Mouse (Mus musculus) right cerebral cortex, postnatal 25 days (tissue): ENCODE results near the gene Usp25.
A peak's percentile ranks its signal among the peaks of the same experiment; 100 is the strongest.

Experiments
- DNase-seq: peaks from one replicate; pipeline ENCODE4 v3.0.0; 2022

The Usp25 gene

DNA sequence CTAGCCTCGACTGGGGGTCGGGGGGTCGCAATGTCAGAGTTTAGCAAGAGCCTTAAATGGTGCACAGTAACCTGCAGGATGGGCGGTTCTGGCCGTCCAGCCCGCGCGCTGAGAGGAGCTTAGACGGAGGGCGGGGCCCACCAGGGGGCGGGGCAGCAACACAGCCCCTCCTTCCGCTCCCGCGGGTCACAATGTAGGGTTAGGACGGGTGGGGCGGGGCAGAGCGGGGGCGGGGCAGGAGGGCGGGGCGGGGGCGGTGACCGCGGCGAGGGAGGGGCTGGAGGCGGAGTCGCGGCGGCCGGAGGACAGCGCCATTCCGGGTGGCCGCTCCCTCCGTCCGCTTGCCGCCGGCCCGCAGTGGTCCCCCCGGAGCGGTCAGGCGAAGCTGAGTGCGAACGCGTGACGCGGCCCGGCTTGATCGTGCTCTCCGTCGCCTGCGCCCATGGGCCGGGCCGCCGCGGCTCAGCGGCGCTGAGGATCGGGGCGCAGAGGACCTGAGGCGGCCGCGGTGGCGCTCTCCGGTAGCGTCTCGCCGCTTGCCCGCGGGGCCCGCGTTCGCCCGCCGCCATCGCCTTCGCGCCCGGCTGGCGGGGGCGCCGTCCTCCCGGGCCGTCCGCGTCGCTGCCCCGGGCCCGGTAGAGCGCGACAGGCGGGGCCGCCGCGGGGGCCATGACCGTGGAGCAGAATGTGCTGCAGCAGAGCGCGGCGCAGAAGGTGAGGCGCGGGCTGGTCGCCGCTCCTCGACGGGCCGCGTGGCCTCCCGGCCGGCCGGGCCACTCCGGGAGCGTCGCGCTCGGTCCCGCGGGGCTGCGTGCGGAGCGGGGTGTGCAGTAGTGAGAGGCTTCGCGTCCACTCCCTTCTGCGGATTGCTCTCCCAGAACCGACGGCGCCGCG is at the start of gene Usp25:
TSS of gene Usp25 (plus strand) at position 280 of the 894 bp plus-strand sequence.
- DNase-seq: peak; percentile 78

GRCm38 (mm10) chr16:76967593-76968275 is 45.8 kb upstream of the Usp25 start:
- DNase-seq: no peak

- DNase-seq: no peak
Observed at GRCm38 (mm10) chr16:76971211-76971610, 42.3 kb upstream of the Usp25 start.

- DNase-seq: no peak
Observed at GRCm38 (mm10) chr16:76976787-76977430, 36.6 kb upstream of the Usp25 start.

DNA sequence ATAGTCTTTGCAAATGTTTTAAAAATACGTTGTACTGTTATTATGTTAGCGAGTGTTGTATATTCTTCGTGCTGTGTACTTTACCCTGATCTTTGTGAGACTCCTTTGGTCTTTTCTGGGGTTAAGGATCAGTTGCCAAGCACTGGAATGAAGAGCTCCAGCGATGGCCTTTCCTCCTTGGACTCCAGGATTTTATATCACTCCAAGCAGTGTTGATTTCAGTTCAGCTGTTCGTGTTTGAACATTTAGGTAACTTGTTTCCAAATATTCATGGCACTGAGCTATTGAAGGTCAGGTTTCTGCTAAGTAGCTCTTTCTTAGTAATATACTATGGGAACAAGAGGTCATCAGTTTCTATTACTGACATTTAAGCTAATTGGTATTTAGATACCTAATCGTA is 29.8 kb upstream of the Usp25 start:
- no peak for DNase-seq

DNA sequence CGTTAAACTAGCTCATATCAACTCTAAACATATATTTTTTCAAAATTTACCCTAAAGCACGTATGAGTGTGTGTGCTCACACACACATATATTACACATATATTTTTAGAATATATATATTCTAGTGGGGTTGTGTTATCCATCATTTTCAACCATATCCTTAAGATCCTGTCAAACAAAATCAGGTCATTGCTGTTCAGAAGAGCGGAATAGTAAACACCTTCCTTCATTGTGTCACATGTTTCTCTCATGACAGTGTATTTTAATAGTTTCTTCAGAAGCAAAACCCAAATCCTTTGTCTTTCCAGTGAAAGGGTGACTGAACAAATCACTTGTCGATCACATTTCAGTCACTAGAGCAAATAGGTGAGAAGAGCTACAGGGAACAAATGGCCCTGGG is 25.8 kb upstream of the Usp25 start:
- DNase-seq: no peak

DNA sequence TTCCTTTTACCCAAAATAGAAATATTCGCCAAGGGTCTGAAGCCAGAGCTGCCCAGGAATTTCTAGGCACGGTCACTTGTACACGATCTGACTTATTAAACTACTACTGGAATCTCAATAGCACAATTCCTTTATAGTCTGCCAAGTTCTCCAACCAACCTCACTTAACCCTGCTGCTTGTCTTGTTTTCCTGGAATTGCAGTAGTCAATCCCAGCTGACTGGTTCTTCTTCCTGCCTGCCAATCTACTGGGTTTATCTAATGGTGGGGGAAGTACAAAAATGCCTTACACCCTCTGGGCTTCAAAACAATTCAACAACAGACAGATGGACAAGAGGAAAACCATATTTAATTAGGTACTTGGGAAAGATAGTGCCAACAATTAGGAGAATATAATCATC is 9.6 kb upstream of the Usp25 start:
- no peak for DNase-seq

GRCm38 (mm10) chr16:77009173-77009572 is 4.3 kb upstream of the Usp25 start:
- DNase-seq: no peak

DNA sequence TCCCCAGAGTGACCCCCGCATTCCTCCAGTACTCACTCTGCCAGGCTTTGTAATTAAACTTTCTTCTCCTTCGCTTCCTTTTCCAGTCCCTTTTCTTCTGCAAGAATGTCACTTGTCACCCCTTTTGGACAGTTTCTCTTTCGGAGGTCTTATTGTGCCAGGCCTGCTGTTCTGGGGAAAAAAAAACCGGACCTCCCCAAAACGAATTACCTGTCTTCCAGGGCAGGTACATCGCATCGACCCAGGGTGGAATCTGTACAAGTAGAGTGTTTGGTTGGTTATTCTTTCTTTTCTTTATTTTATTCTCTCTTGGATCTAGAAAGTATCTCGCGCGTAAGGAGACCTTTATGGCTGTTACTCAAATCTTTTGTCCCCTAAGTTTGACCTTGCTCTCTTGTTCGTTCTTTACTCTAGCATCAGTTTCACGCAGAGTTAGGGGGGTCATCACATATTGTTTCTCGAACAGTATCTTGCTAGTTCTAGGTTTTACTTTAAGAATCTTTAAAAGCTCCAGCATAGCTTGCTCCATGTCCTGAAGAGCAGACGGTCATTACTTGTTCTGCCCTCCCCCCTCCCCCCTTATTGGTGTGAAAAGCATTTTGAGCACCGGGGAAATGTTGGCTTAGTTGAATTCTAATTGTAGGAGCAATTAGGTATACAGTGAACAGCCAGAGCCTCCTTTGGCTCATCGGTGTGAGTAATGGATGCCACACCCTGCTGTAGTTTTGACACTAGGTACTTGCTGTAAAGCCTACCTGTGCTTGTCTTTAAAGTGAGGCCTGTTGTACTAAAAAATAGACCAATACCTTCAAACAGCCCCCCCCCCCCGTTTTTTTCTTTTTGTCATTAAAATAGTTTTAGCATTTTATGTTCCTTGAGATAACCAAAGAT is 1.1 kb downstream of the Usp25 start:
- DNase-seq: no peak

DNA sequence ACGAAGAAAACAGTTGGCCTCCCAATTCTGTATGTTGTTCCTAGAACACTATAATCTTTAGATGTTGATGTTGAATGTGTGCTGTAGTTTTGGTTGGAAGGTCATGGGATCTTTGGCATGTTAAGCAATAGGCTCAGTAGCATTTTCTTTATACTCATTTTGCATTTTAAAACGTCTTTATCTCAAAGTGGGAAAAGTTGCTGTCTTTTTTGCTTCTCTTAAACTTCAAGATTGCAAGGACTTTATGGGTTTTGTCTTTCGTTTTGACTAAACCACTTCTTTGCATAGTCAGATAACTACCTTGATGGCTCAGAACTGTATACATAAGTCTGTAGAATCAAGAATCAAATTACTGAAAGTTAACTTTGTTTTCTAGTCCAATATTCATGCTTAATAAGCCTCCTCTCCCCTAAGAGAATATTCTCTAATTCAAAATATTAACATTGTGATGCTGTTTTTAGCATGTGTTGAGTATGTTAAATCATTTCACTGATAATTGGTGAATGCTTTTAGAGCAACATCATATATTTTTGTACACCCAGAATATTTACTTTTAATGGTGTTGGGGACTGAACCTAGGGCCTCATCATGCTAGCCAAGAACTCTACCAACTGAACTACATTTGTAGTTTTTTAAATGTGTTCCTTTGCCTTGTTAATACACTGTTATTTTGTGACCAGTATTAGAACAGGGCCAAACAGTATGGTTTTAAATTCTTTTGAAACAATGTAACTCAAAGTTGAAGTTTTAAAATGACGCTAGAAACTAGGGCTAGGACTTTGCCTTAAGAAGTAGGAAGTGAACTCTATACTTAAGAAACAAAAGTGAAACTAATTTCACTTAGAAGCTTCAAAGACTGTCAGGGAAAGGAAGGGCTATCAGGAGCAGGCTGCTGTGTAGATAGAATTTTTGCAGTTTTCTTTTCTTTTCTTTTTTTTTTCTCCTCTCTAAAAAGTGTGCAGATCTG is 2.2 kb downstream of the Usp25 start:
- DNase-seq: no peak

DNA sequence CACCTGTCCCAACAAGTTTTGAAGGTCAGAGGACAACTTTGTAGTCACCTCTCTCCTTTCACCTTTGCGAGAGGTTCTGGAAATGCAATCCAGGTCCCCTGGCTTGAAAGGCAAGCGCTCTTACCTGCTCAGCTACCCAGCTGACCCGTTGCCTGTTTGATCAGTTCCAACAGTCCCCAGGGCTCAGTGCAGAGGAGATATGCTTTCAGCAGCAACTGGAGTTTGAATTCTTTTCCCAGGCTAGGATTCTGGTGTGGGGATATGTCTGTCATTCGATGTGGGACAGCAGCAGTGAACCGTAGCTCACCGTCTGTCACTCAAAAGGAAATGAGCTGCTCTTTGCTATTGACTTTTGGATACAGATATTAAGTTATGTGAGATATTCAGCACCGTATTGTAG is 4.4 kb downstream of the Usp25 start:
- DNase-seq: no peak

DNA sequence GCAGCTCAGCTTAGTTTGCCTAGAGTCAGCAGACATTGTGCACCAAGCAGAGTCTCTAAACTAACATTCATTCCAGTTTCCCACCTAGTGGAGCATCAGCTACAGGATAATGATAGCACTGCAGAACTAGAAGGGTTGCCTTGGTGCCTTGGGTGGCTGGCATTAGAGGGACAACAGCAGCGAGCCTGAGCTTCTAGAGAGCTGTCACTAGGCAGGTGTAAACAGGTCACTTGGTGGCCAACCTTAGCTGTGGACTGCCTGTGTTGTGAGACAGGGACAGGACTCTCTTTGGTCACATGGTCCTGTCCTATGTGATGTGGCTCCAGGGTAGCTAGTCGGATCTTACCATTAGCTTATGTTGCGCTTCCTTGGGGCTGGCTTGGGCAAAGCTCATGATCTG is 6.7 kb downstream of the Usp25 start:
- no peak for DNase-seq

DNA sequence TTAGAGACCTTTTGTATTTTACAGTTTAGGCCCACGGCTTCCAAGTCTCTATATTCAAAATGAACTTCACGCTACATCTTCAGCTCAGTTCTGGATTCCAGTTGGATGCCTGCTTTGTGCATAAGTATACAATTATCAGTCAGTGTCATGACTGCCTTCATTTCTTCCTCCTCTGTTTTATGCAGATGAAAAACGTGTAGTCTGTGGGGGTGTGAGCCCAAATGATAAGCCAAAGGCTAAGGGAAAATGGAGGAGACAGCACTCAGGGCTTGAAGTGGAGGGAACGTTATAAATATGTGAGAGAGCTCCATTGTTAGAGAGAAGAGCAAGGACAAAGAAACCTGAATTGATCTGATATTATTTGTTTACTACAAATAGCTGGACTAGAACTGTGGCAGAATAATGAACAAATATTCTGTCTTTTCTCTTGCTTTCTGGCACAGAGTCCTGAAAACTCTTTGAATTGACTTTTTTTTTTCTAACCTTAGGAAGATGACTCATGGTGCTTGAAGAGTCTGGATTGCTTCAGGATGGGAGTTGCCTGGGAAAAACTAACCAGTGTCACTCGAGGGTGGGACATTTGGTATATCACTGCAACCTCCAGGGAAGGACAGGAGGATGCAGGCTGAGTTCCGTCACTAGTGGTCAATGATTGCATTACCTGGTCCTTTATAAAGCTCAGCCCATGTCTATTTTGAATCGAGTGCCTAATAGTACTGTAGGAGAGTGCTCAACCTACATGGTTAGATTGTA is 10.3 kb downstream of the Usp25 start:
- no peak for DNase-seq

- no peak for DNase-seq
Observed at GRCm38 (mm10) chr16:77026099-77026498, 12.6 kb downstream of the Usp25 start.

- no peak for DNase-seq
Observed at GRCm38 (mm10) chr16:77026933-77027332, 13.4 kb downstream of the Usp25 start.

GRCm38 (mm10) chr16:77027976-77028686 is 14.6 kb downstream of the Usp25 start:
- DNase-seq: no peak

DNA sequence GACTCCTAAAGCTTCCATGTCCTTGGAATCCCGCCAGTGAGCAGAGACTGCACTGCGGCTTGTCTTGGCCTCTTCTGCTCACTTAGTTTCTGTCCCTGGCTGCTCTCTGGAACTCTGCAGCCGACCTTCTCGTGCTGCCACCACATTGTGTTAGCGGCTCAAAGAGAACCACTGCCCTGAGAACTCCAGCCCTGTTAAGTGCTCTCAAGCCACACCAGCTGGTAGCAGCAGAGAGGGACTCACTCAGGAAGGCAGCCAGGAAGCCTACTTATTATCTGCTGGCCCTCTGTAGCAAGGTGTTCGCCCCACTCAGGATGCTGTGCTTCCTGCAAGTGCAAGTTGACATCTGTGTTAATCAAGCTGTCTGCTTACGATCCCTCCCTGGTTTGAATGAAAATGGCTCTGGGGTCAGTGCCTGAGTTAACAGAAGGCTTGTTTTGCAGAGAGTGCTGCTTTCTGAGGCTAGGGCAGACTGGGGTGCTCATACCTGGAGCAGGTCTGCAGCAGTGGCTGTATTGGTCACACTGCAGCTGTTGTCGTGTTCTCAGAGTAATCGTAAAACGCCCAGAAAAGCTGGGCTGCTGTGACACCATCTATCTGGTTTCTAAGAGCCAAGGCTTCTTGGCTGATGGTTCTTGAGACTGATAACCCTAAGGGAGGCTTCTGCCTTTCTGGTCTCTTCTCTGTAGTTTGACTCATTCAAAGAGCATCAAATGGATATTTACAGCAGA is 15.3 kb downstream of the Usp25 start:
- DNase-seq: no peak

GRCm38 (mm10) chr16:77030435-77030834 is 16.9 kb downstream of the Usp25 start:
- DNase-seq: no peak

DNA sequence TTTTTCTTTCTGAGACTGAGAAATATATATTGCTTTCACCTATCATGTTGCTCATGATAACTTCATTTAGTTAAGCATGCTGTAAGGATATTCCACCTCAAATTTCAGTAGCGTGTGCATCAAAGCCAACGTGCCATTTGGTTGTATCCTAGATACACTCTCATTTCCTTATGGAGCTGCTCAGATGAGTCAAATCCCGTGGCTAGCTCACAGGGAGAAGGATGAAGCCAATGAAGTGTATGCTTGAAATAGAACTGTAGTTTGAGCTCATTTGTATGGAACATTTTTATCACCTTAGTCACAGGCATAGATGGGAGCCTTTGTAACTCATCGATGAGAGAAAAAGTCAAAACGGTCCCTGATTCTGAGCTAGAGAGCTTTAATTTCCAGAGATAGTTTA is 20.8 kb downstream of the Usp25 start:
- no peak for DNase-seq
